Mouse (Mus musculus): Measurements from ENCODE around the gene Nr1i2. TPM values are rescaled to one million over a fixed set of nuclear protein-coding genes. Genes with fewer than 3 reads are reported as not detected.

The Nr1i2 gene
- polyA plus RNA-seq, 1 experiment from 2014 or later: 2.6 TPM

Other genes starting within 250 kb of the Nr1i2 start
- 12.8 and 14.3 TPM in 2 replicates for gene Gsk3b, start 205.8 kb downstream of the Nr1i2 start, polyA plus RNA-seq (2015; fragmentation: Nextera tagmentation; extraction: Ambion mirVana)
- 0.05 TPM in 1 of 2 replicates, not detected in the other for gene Maats1, start 47.3 kb upstream of the Nr1i2 start, polyA plus RNA-seq (2015; fragmentation: Nextera tagmentation; extraction: Ambion mirVana)
- gene Cox17, start 52.2 kb upstream of the Nr1i2 start, polyA plus RNA-seq (2015; fragmentation: Nextera tagmentation; extraction: Ambion mirVana): 331 and 350 TPM in 2 replicates
- not detected in 2 replicates for gene Gm21987, start 52.2 kb upstream of the Nr1i2 start, polyA plus RNA-seq (2015; fragmentation: Nextera tagmentation; extraction: Ambion mirVana)
- 22.3 and 24.2 TPM in 2 replicates for gene Popdc2, start 67.4 kb upstream of the Nr1i2 start, polyA plus RNA-seq (2015; fragmentation: Nextera tagmentation; extraction: Ambion mirVana)
- gene Pla1a, start 138.3 kb upstream of the Nr1i2 start, polyA plus RNA-seq (2015; fragmentation: Nextera tagmentation; extraction: Ambion mirVana): 8.4 and 9.2 TPM in 2 replicates
- 38.1 and 41.2 TPM in 2 replicates for gene Adprh, start 157.9 kb upstream of the Nr1i2 start, polyA plus RNA-seq (2015; fragmentation: Nextera tagmentation; extraction: Ambion mirVana)
- gene Cd80, start 160.7 kb upstream of the Nr1i2 start, polyA plus RNA-seq (2015; fragmentation: Nextera tagmentation; extraction: Ambion mirVana): 0.08 and 0.16 TPM in 2 replicates
- gene Timmdc1, start 227.8 kb upstream of the Nr1i2 start, polyA plus RNA-seq (2015; fragmentation: Nextera tagmentation; extraction: Ambion mirVana): 18.1 and 18.9 TPM in 2 replicates